In genomic region chr4:7574011-7574410, GRCm38 (mm10) we compare ENCODE assay signal across 24 mouse cellular contexts.
"Had no signal": no experiment of that assay in that cellular context is flagged by ENCODE, and none has a peak within 500 bp of the region (broad histone marks: within the 10 kb centered on the region; RNA-seq: fewer than 3 reads in every experiment).

No protein-coding gene starts in this region.

- H3K9me3 ChIP-seq: heart, embryonic 13.5 days; heart, embryonic 15.5 days; hindbrain, embryonic 13.5 days; kidney, embryonic 15.5 days; limb, embryonic 13.5 days; limb, embryonic 15.5 days had no signal

- H3K36me3 ChIP-seq: heart, embryonic 13.5 days; heart, embryonic 15.5 days; hindbrain, embryonic 13.5 days; kidney, embryonic 15.5 days; limb, embryonic 13.5 days; limb, embryonic 15.5 days had no signal

- H3K4me3 ChIP-seq: heart, adult 2 months; heart, embryonic 13.5 days; heart, embryonic 15.5 days; hindbrain, embryonic 13.5 days; kidney, embryonic 15.5 days; limb, embryonic 13.5 days; limb, embryonic 15.5 days had no signal

- H3K27ac ChIP-seq: heart, adult 2 months; heart, embryonic 13.5 days; heart, embryonic 15.5 days; hindbrain, embryonic 13.5 days; hindbrain, postnatal 0 days; kidney, embryonic 15.5 days; kidney, postnatal 0 days; limb, embryonic 13.5 days; limb, embryonic 15.5 days had no signal

- H3K4me2 ChIP-seq: heart, embryonic 11.5 days; heart, embryonic 13.5 days; heart, embryonic 15.5 days; hindbrain, embryonic 13.5 days; kidney, embryonic 15.5 days; limb, embryonic 13.5 days; limb, embryonic 15.5 days had no signal

- DNase-seq: gastrocnemius, postnatal 14 days; gastrocnemius, postnatal 36 days; heart, adult 11 months; heart, adult 2 months; heart, postnatal 14 days; heart, postnatal 36 days; kidney, adult 11 months; kidney, adult 2 months; kidney, adult 9 months; kidney, postnatal 14 days; kidney, postnatal 36 days; layer of hippocampus, adult 9-11 months; layer of hippocampus, postnatal 36 days; left cerebral cortex, postnatal 4 days had no signal

- H3K9ac ChIP-seq: heart, embryonic 13.5 days; heart, embryonic 15.5 days; hindbrain, embryonic 13.5 days; kidney, embryonic 15.5 days; limb, embryonic 13.5 days; limb, embryonic 15.5 days had no signal

- ATAC-seq: hindbrain, postnatal 0 days; intestine, embryonic 16.5 days had no signal

- H3K4me1 ChIP-seq: heart, embryonic 13.5 days; heart, embryonic 15.5 days; hindbrain, embryonic 13.5 days; kidney, embryonic 15.5 days; limb, embryonic 13.5 days; limb, embryonic 15.5 days had no signal

- H3K27me3 ChIP-seq: heart, embryonic 13.5 days; heart, embryonic 15.5 days; hindbrain, embryonic 13.5 days; kidney, embryonic 15.5 days; limb, embryonic 13.5 days; limb, embryonic 15.5 days had no signal
